Mouse (Mus musculus) bone marrow, adult 2 months (tissue): ENCODE results near the gene Stk11. TPM values are rescaled to one million over a fixed set of nuclear protein-coding genes. Genes with fewer than 3 reads are reported as not detected.
"Not testable (repeated sequence)": the region's sequence is repeated elsewhere in the genome, so short reads cannot be mapped to it uniquely, and the experiment has no call there.

ENCODE experiments used
- H3K27ac ChIP-seq: fragments of 200-500 bp; 2 replicates; pipeline ENCODE4 v1.5.1; 2012; ENCODE audit warnings: low read depth, mild to moderate bottlenecking, control low read depth, inconsistent platforms, low read length; ENCODE audit not compliant: control insufficient read depth, poor library complexity, insufficient read depth
- H3K4me1 ChIP-seq: fragments of 200-500 bp; 2 replicates; pipeline ENCODE4 v1.6.1; 2011; ENCODE audit warnings: low read length; ENCODE audit not compliant: control insufficient read depth, insufficient read depth
- H3K4me3 ChIP-seq: fragments of 200-500 bp; replicated peaks from 2 replicates; pipeline ENCODE3; 2011; ENCODE audit warnings: mild to moderate bottlenecking, low read depth, low read length, control low read depth; ENCODE audit not compliant: control insufficient read depth
- CTCF ChIP-seq: fragments of 200-500 bp; IDR thresholded peaks from 2 replicates; pipeline ENCODE4 v1.5.1; 2011; ENCODE audit warnings: low read length, control low read depth; ENCODE audit not compliant: control insufficient read depth, insufficient read depth
- POLR2A ChIP-seq: fragments of 200-500 bp; IDR thresholded peaks from 2 replicates; pipeline ENCODE4 v1.6.1; 2011; ENCODE audit warnings: low read depth, mild to moderate bottlenecking, control low read depth, low read length, borderline replicate concordance; ENCODE audit not compliant: control insufficient read depth
- WGBS: fragments of 180-500 bp; shearing (Covaris S2); methylation state at CpG from one replicate; pipeline ENCODE4 v1.1.7; 2018; 5-methylcytosine and 5-hydroxymethylcytosine counted together
- polyA plus RNA-seq: library from polyadenylated mRNA; stranded (reverse); fragments of >200 nt; gene quantifications from 2 replicates; pipeline ENCODE4 v1.2.4, GENCODE M21; 2011; ENCODE audit warnings: low replicate concordance; ENCODE audit not compliant: missing spikeins, insufficient read depth, insufficient read length

Stk11 gene
- polyA plus RNA-seq, 1 experiment: 344 TPM

DNA sequence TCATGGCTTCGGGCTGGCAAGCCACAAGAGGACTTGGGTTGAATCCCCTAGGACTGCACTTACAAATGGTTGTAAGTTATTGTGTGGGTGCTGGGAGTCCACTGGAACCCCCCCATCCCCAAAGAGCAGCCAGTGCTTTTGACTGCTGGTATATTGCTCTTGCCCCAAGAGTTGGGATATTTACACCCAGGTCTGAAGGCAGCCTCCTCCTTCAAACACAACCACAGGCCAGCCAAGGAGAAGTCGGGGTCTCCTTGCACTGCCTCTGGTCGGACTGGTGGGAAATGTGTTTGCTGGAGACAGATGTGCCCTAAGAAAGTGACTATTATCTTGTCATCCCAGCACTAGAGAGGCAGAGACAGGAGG is 46.6 kb downstream of the Stk11 start:
- WGBS: 74% methylated on average over 3 of the region's 3 CpGs
- Histone ChIP-seq H3K27ac (peak overlapping the region; percentile 42), H3K4me3 (no peak overlapping the region), H3K4me1 (peaks cover 27% of the 10 kb centered on the region)
- no peak for TF ChIP-seq POLR2A
- TF ChIP-seq CTCF: no peak

DNA sequence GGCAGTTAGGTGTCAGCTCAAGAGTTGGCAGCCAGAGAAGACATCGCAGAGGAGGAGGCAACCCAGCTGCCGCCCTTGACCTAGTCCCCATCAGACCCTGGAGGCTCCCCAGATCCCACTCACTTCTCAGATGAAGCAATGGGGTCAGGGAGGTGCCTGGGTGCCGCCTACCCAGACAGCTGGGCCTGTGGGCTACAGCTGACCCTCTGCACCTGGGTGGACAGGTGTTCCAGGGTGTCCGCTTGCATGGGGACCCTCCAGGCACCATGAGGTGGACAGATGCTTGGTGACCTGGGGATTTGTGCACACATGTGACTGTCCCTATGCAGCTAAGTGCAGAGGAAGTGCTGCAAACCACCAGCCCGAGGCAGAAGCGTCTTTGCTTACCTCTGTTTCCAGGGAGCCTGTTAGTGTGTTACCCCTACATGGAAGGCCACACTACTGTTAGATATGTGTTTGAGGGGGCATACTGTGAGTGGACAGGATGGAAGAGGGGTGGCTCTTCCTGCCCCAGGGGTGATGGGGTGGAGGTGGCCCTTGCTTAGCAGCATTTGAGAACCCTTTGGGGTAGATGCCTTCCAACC is 47.2 kb downstream of the Stk11 start:
- no peak for TF ChIP-seq POLR2A
- Histone ChIP-seq H3K4me3 (no peak overlapping the region), H3K4me1 (peaks cover 27% of the 10 kb centered on the region), H3K27ac (peak overlapping the region; percentile 42; the same call in 1 of the 2 replicates)
- 54% methylated on average over 6 of the region's 6 CpGs for WGBS

DNA sequence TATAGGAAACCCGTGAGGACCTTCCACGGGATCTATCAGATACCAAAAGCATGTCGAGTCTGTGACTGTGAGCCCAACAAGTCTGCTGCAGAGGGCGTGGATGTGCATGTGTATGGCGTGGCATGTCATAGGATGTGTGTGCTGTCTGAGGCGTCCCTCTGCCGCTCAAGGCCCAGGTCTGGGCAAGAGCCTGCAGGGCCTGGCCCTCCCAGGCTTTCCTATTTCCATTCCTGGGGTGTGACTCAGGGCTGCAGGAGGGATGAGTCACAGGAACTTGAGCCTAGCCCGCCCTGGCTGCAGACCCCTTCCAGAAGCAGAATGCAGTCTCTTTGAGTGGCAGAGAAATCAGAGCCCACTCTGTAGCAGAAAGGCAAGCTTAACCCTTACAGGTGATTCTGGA is 48.1 kb downstream of the Stk11 start:
- no peak for TF ChIP-seq POLR2A
- TF ChIP-seq CTCF: no peak
- 85% methylated on average over 8 of the region's 8 CpGs for WGBS
- Histone ChIP-seq H3K4me1 (peaks cover 27% of the 10 kb centered on the region), H3K4me3 (no peak overlapping the region), H3K27ac (no peak overlapping the region)

DNA sequence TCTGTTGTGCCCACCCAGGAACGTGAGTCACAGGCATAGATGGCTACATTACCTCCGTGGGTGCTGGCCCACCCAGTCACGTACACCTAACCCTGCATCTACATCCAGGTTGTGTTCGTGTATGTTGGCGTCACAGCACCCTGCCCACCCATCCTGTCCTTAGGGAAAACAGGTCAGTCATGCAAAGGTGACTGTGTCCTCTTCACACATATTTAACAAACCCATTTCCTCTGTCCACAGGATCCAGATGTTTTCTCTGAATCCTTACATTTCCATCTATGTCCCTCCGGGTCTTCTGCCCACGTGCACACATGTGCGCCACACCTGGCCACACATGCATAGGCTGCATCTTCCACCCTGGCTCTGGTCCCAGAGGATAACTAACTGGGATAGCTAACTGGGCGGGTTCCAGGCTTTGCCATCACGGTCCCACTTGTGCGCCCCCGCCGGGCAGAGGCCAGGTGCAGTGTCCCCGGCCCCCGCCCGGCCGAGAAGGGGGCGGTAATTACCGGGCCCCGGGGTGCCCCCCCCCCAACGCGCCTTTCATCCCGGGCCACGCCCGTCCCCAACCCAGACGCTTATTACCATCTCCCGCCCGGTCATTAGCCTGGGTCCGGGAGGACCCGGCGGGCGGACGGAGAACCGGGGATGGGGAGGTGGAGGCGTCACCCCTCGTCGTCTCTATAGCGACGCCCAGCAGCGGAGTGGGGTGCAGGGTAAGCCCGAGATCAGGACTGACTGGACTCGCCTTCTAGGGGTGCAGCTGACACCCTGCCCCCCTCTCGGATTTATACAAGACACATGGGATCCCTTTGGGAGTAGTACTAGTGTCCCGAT is 48.8 kb downstream of the Stk11 start:
- 19% methylated on average over 44 of the region's 44 CpGs for WGBS
- Histone ChIP-seq H3K27ac (peak overlapping the region; percentile 75), H3K4me3 (peak overlapping the region; percentile 55), H3K4me1 (peaks cover 27% of the 10 kb centered on the region)
- TF ChIP-seq POLR2A (no peak), CTCF (no peak)

DNA sequence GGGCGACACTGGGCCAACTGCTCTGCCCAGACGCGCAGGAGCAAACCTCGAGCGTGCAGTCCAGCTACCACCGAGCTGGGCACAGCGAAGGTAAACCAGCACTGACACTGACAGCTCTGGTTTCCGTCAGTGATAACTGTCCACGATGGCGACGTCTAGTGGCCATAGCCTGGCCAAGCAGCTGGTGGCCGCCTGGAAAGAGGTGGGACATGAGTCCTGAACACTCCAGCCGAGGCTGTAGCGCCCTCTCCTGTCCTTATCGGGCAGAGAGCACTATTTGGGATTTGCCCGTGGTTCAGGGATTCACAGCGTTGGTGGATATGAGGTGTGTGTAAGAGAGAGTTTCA is 49.4 kb downstream of the Stk11 start:
- peak; percentile 100 for TF ChIP-seq CTCF
- peak; percentile 85 for TF ChIP-seq POLR2A
- Histone ChIP-seq H3K4me1 (peaks cover 27% of the 10 kb centered on the region), H3K27ac (peak overlapping the region; percentile 75), H3K4me3 (peak overlapping the region; percentile 55)
- WGBS: under 1% methylated on average over 17 of the region's 17 CpGs

DNA sequence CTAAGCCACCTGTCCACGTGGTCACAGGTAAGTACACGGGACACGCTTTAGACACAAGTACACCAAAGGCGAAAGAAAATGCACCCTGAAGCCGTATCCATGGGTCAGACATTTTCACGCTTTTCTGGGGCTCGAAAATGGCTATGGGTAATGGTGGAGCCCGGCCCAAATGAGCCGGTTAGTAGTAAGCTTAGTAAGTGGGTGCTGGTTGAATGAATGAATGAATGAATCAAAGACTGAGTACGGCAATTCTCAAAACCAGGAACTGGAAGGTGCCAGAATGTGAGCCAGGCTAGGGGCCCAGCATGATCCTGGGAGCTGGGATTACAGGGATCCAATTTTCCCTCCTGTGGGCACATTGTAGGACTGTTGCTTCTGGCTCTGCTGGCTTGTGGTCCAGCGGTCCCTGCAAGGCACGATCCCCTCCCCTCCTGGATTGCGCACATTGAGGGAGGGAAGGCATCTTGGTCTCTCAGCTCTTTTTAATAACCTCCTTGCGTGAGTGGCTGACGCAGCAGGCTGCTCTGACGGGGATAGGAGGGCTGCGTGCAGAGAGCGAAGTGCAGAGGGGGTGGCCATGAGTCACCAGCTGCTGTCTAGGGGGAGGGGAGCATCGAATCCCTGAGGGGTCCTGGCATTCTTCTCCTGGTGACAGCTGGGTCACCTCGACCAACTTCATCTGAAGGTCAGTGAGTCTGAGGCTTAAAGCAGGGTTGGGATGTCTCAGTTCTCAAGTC is 50.0 kb downstream of the Stk11 start, which contains the start of gene Cirbp:
Gene Cirbp, plus strand, starts transcription at position 594 of the 737 bp plus-strand sequence.
- TF ChIP-seq POLR2A (peak; percentile 37; the same call in 1 of the 2 replicates), CTCF (no peak)
- 42% methylated on average over 20 of the region's 20 CpGs for WGBS
- H3K4me3 ChIP-seq: peak within 1 kb of the TSS; percentile 55
- peak within 1 kb of the TSS; percentile 75 for H3K27ac ChIP-seq
- H3K4me1 ChIP-seq: peaks cover 24% of the 10 kb centered on the region

DNA sequence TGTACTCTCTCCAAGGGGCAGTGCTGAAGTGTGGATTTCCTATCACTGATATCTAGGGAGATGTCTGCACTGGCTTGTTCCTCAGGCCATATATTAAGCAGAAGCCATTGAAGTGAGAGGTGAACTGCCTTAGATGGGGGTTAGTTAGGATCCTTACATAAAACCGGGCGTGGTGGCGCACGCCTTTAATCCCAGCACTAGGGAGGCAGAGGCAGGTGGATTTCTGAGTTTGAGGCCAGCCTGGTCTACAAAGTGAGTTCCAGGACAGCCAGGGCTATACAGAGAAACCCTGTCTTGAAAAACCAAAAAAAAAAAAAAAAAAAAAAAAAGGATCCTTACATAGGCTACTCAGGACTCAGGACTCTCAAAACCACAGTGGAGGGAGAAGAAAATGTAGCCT is 50.5 kb downstream of the Stk11 start:
- H3K4me3 ChIP-seq, H3K27ac ChIP-seq: not testable (repeated sequence)
- peaks cover 21% of the 10 kb centered on the region for H3K4me1 ChIP-seq
- WGBS: 89% methylated on average over 4 of the region's 4 CpGs

DNA sequence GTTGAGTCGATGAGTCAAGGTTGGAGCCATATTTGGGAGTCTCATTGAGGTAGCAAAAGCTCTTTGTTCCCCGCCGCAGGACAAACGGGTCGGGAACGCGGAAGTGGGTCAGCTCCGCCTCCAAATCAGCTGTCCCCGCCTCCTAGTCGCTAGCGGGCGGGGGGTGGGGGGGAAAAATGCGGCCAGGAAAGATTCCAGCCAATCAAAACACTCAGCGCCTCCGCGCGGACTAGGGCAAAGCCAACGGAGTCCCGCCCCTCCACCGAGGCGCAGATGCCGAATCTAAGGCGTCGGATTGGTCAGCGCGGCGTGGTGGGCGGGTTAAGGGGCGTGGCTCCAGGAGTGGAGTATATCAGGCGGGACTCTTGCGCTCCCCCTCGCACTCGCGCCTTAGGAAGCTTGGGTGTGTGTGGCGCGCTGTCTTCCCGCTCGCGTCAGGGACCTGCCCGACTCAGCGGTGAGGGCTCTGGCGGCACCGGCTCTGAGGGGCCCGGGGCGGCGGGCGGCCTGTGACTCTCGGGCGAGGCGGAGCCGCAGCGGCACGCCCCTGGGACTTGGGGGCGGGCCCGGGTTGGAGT is 51.9 kb downstream of the Stk11 start:
- Histone ChIP-seq H3K4me3 (peak overlapping the region; percentile 90), H3K27ac (peak overlapping the region; percentile 97), H3K4me1 (peaks cover 14% of the 10 kb centered on the region)
- TF ChIP-seq CTCF: no peak
- TF ChIP-seq POLR2A: peak; percentile 99
- WGBS: under 1% methylated on average over 55 of the region's 55 CpGs
